Mouse (Mus musculus) myocyte (in vitro differentiated cells): ENCODE measurements at regions not wholly inside any gene's neighbourhood (a gene's known extent, or its start where the extent isn't known, plus 50 kb on each side); places are given as distances from the start of the nearest gene placed in this dataset.

Experiments
- H3K27me3 ChIP-seq: one replicate; pipeline ENCODE4 v1.6.1; 2011; ENCODE audit not compliant: control insufficient read depth, insufficient read depth, insufficient read length
- H3K36me3 ChIP-seq: one replicate; pipeline ENCODE4 v1.6.1; 2011; ENCODE audit not compliant: control insufficient read depth, insufficient read depth
- H3K4me2 ChIP-seq: one replicate; pipeline ENCODE4 v1.6.1; 2011; ENCODE audit warnings: low read depth, control low read depth
- H3K4me3 ChIP-seq: one replicate; pipeline ENCODE4 v1.5.1; 2011; ENCODE audit warnings: mild to moderate bottlenecking, control low read depth, moderate library complexity
- H3K79me2 ChIP-seq: one replicate; pipeline ENCODE4 v1.6.1; 2011; ENCODE audit not compliant: control insufficient read depth, insufficient read depth
- H3ac ChIP-seq: one replicate; pipeline ENCODE4 v1.6.1; 2011; ENCODE audit not compliant: control insufficient read depth, insufficient read length
- CEBPB ChIP-seq: IDR thresholded peaks from 2 replicates; pipeline ENCODE4 v1.6.1; 2011; ENCODE audit warnings: mild to moderate bottlenecking, moderate library complexity; ENCODE audit not compliant: poor library complexity, insufficient read depth, severe bottlenecking
- E2F4 ChIP-seq: IDR thresholded peaks from one replicate; pipeline ENCODE4 v1.6.1; 2011; ENCODE audit warnings: mild to moderate bottlenecking, control low read depth, moderate library complexity; ENCODE audit not compliant: insufficient read depth
- MAX ChIP-seq: IDR thresholded peaks from one replicate; pipeline ENCODE4 v1.6.1; 2011; ENCODE audit warnings: low read depth, mild to moderate bottlenecking, control low read depth
- MYOD1 ChIP-seq, 3 experiments: IDR thresholded peaks; one replicate each; pipeline ENCODE4 v1.6.1; 2011; ENCODE audit warnings: control low read depth in 2 of 3, low read depth in 2 of 3, mild to moderate bottlenecking in 2 of 3, moderate library complexity in 1 of 3; ENCODE audit not compliant: insufficient read length in 2 of 3, control insufficient read depth in 1 of 3
- MYOG ChIP-seq, 3 experiments: IDR thresholded peaks; one replicate each; pipeline ENCODE4 v1.6.1; 2011; ENCODE audit warnings: control low read depth in 2 of 3, low read depth in 2 of 3, mild to moderate bottlenecking in 2 of 3; ENCODE audit not compliant: insufficient read length in 2 of 3, control insufficient read depth in 1 of 3, insufficient read depth in 1 of 3
- POLR2A ChIP-seq: IDR thresholded peaks from one replicate; pipeline ENCODE4 v1.6.1; 2011; ENCODE audit warnings: low read depth, mild to moderate bottlenecking, control low read depth, moderate library complexity; ENCODE audit not compliant: insufficient read length
- POLR2AphosphoS2 ChIP-seq: IDR thresholded peaks from one replicate; pipeline ENCODE4 v1.6.1; 2011; ENCODE audit warnings: low read depth, control low read depth; ENCODE audit not compliant: insufficient read length
- REST ChIP-seq: IDR thresholded peaks from one replicate; pipeline ENCODE4 v1.6.1; 2011; ENCODE audit warnings: mild to moderate bottlenecking, control low read depth, moderate library complexity; ENCODE audit not compliant: insufficient read depth, insufficient read length
- SRF ChIP-seq: IDR thresholded peaks from one replicate; pipeline ENCODE4 v1.6.1; 2011; ENCODE audit warnings: low read depth; ENCODE audit not compliant: control insufficient read depth, insufficient read length
- TCF12 ChIP-seq: IDR thresholded peaks from one replicate; pipeline ENCODE4 v1.6.1; 2011; ENCODE audit warnings: mild to moderate bottlenecking, control low read depth; ENCODE audit not compliant: poor library complexity, insufficient read depth, severe bottlenecking
- TCF3 ChIP-seq: IDR thresholded peaks from one replicate; pipeline ENCODE4 v1.6.1; 2011; ENCODE audit warnings: low read depth, control low read depth; ENCODE audit not compliant: insufficient read length
- USF1 ChIP-seq: IDR thresholded peaks from one replicate; pipeline ENCODE4 v1.6.1; 2011; ENCODE audit warnings: low read depth, mild to moderate bottlenecking, control low read depth, moderate library complexity

DNA sequence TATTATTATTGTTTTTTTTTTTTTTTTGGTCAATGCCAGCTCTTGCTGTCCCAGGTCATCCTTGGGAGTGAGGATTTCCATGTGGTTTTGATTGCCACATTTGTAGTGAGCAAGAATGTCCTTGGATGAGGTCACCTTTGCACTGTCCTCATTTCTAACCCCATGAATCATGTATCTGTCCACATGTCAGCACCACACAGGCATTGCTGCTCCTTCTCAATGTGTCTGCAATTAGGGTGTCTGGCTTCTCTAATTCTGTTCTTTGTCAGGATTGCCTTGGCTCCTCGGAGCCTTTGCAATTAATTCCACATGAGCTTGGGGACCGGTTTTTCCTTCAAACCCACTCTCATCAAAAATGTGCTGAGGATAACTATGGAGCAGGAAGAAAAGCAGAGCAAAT lies 402.5 kb downstream of the Sox11 start:
- no peak overlapping the region for H3ac ChIP-seq
- H3K4me3 ChIP-seq, result no peak overlapping the region
- H3K27me3 ChIP-seq, result no peaks in the 10 kb centered on the region
- H3K4me2 ChIP-seq, result no peak overlapping the region
- TF ChIP-seq TCF3 (no peak), SRF (no peak), E2F4 (no peak), USF1 (no peak), POLR2A (no peak), MYOG (IDR thresholded peaks at IDR 0.05; ENCODE audit: control insufficient read depth in 1 of 3, insufficient read depth in 1 of 3, insufficient read length in 2 of 3, low read depth in 2 of 3) (no peak), MYOD1 (IDR thresholded peaks at IDR 0.05; ENCODE audit: control insufficient read depth in 1 of 3, insufficient read length in 2 of 3, low read depth in 2 of 3) (no peak), CEBPB (no peak), POLR2AphosphoS2 (no peak), REST (no peak), TCF12 (no peak), MAX (no peak)
- no peaks in the 10 kb centered on the region for H3K79me2 ChIP-seq
- H3K36me3 ChIP-seq, result no peaks in the 10 kb centered on the region

DNA sequence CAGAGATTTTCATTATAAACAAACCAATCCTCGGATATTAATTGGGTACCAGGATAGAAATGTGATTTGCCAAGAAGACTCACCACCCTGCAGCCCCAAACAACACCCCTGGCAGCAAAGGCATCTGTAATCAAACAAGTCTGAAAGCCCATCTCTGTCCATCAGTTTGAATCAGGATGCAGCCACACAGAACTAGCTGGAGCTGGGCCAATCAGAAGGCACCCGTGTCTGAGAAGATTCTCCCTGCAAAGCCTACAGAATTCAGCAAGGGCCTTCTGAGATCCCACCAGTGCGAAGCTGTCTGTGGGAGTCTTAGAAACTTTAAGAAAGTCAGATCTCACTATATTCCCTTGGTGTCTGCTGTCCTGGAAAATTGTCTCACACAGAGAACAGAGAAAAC lies 404.5 kb downstream of the Sox11 start:
- Histone ChIP-seq H3K4me2 (no peak overlapping the region), H3K36me3 (no peaks in the 10 kb centered on the region), H3K79me2 (no peaks in the 10 kb centered on the region), H3K4me3 (no peak overlapping the region), H3ac (no peak overlapping the region), H3K27me3 (no peaks in the 10 kb centered on the region)
- TF ChIP-seq MYOG (IDR thresholded peaks at IDR 0.05; ENCODE audit: control insufficient read depth in 1 of 3, insufficient read depth in 1 of 3, insufficient read length in 2 of 3, low read depth in 2 of 3), result no peak
- TF ChIP-seq POLR2A, result no peak
- no peak for TF ChIP-seq MAX
- TF ChIP-seq MYOD1 (IDR thresholded peaks at IDR 0.05; ENCODE audit: control insufficient read depth in 1 of 3, insufficient read length in 2 of 3, low read depth in 2 of 3), result no peak
- no peak for TF ChIP-seq REST
- no peak for TF ChIP-seq SRF
- TF ChIP-seq POLR2AphosphoS2, result no peak

GRCm38 (mm10) chr12:26936696-26937458 lies 405.5 kb downstream of the Sox11 start:
- no peak overlapping the region for H3K4me3 ChIP-seq
- H3K4me2 ChIP-seq, result no peak overlapping the region
- no peaks in the 10 kb centered on the region for H3K27me3 ChIP-seq
- no peaks in the 10 kb centered on the region for H3K79me2 ChIP-seq
- TF ChIP-seq POLR2A (no peak), MYOG (IDR thresholded peaks at IDR 0.05; ENCODE audit: control insufficient read depth in 1 of 3, insufficient read depth in 1 of 3, insufficient read length in 2 of 3, low read depth in 2 of 3) (no peak), SRF (no peak), MAX (no peak), MYOD1 (IDR thresholded peaks at IDR 0.05; ENCODE audit: control insufficient read depth in 1 of 3, insufficient read length in 2 of 3, low read depth in 2 of 3) (no peak), TCF12 (no peak), TCF3 (no peak), USF1 (no peak)
- H3ac ChIP-seq, result no peak overlapping the region
- H3K36me3 ChIP-seq, result no peaks in the 10 kb centered on the region

DNA sequence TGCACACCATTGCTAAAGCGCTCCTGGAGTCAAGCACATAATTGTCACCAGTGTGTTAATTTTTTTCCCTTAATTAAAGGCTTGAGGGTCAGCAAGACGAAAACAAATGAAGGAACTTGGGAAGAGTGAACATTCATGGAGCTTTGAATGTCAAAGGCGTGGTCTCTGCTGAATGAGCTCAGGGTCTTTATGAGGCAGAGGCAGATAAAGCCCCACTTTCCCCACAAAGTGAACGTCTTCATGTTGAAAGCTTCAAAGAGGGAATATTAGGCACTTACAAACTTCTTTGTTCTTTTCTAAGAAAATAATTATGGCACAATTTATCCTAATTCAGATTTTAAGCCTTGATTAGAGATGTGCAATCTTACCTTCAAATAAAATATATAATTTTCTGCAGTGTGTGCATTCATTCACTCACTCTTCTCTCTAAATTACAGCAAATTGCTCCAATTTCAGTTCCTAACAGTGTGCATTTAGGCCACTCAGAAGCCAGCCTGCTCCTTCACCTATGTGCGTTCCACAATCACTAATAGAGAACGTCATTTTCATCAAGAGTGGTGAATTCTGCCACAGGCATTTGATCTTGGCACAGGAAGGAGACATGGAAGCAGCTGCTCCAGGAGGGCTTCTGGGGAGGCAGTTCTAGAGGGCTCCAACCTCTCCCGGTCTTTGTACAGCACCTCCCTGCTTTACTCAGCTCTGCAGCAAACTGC lies 412.1 kb downstream of the Sox11 start:
- Histone ChIP-seq H3ac (no peak overlapping the region), H3K4me3 (no peak overlapping the region), H3K4me2 (no peak overlapping the region), H3K27me3 (no peaks in the 10 kb centered on the region), H3K36me3 (no peaks in the 10 kb centered on the region), H3K79me2 (no peaks in the 10 kb centered on the region)
- no peak for TF ChIP-seq POLR2AphosphoS2
- no peak for TF ChIP-seq TCF3

DNA sequence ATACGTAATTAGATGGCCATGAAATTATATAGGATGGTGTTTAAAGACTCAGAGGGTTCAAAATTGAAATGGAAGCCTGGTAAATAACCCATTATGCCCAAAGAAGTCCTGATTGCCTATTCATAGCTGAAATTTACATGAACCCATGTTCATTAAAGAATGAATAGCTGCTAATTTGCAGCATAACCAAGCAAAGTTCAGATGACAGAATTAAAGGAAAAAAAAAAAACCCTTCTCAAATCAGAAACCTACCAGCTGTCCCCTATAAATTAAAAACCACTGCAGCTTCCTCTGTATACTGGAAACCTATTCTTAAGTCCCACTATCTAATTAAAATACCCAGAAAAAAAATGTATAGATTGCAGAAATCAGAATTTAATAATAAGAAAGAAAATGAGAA lies 436.2 kb downstream of the Sox11 start:
- H3K4me2 ChIP-seq, result no peak overlapping the region
- H3K36me3 ChIP-seq, result no peaks in the 10 kb centered on the region
- TF ChIP-seq E2F4, result no peak
- no peak for TF ChIP-seq POLR2AphosphoS2
- TF ChIP-seq MYOD1 (IDR thresholded peaks at IDR 0.05; ENCODE audit: control insufficient read depth in 1 of 3, insufficient read length in 2 of 3, low read depth in 2 of 3), result no peak
- TF ChIP-seq CEBPB, result no peak
- H3K79me2 ChIP-seq, result no peaks in the 10 kb centered on the region
- no peak overlapping the region for H3ac ChIP-seq
- H3K4me3 ChIP-seq, result no peak overlapping the region
- no peaks in the 10 kb centered on the region for H3K27me3 ChIP-seq
